Mouse (Mus musculus) cortical plate, adult 2 months (tissue): ENCODE results near the gene Fam107b.

Source experiments
- CTCF ChIP-seq: fragments of 200-500 bp; IDR thresholded peaks from 2 replicates; pipeline ENCODE4 v1.5.1; 2011; ENCODE audit warnings: mild to moderate bottlenecking, control low read depth, low read length; ENCODE audit not compliant: insufficient read depth; ENCODE audit errors: extremely low read depth
- POLR2A ChIP-seq: fragments of 200-500 bp; IDR thresholded peaks from 2 replicates; pipeline ENCODE4 v1.6.1; 2011; ENCODE audit warnings: mild to moderate bottlenecking, low read length, control low read depth; ENCODE audit not compliant: insufficient read depth; ENCODE audit errors: extremely low read depth

DNA sequence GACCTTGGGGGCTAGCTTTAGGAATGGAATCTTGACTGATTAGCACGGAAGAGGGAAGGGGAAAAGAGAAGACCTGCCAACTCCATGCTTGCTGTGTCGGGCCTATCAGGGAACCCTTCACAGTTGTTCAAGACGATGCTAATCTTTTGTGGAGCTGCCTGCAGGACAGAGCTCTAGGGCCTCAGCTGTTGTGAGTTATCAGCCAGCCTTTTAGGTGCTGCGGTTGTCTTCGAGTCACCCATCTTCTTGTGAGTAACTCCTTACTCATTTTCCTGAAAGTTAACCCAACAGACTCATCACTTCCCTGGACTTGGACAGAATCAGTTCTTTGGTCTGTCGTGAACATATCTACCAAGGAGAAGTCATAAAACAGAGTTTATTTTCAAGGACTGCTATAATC is 51.3 kb downstream of the Fam107b start:
- TF ChIP-seq POLR2A (no peak), CTCF (no peak)
